Mouse (Mus musculus) cerebellum, adult 2 months (tissue): Measurements from ENCODE around the gene Hectd4. TPM values are rescaled to one million over a fixed set of nuclear protein-coding genes. Genes with fewer than 3 reads are reported as not detected.

Experiments used
- DNase-seq, 2 experiments: peaks; one replicate each; pipeline ENCODE4 v3.0.0; 2021
- H3K27ac ChIP-seq: fragments of 200-500 bp; 2 replicates; pipeline ENCODE4 v1.5.1; 2012; ENCODE audit warnings: low read length, control low read depth, inconsistent platforms; ENCODE audit not compliant: insufficient read depth
- H3K27me3 ChIP-seq: fragments of 200-500 bp; 2 replicates; pipeline ENCODE4 v1.6.1; 2012; ENCODE audit warnings: inconsistent platforms, mild to moderate bottlenecking, low read length, moderate library complexity; ENCODE audit not compliant: control insufficient read depth, insufficient read depth
- H3K4me1 ChIP-seq: fragments of 200-500 bp; 2 replicates; pipeline ENCODE4 v1.6.1; 2011; ENCODE audit warnings: low read length; ENCODE audit not compliant: control insufficient read depth, insufficient read depth
- H3K4me3 ChIP-seq: fragments of 200-500 bp; replicated peaks from 2 replicates; pipeline ENCODE3; 2011; ENCODE audit warnings: mild to moderate bottlenecking, low read depth, low read length, control low read depth; ENCODE audit not compliant: insufficient read depth
- CTCF ChIP-seq: fragments of 200-500 bp; IDR thresholded peaks from 2 replicates; pipeline ENCODE4 v1.5.1; 2011; ENCODE audit warnings: low read depth, mild to moderate bottlenecking, control low read depth, low read length, moderate library complexity, borderline replicate concordance; ENCODE audit not compliant: insufficient read depth
- POLR2A ChIP-seq: fragments of 200-500 bp; IDR thresholded peaks from 2 replicates; pipeline ENCODE4 v1.6.1; 2011; ENCODE audit warnings: low read length, control low read depth, borderline replicate concordance; ENCODE audit not compliant: insufficient read depth
- WGBS: fragments of 180-500 bp; shearing (Covaris S2); methylation state at CpG from one replicate; pipeline ENCODE4 v1.1.7; 2018; 5-methylcytosine and 5-hydroxymethylcytosine counted together
- polyA plus RNA-seq: library from polyadenylated mRNA; depleted of rRNA; stranded (reverse); fragments of >200 nt; gene quantifications from 2 replicates; pipeline ENCODE4 v1.2.3, GENCODE M21; 2012

Hectd4 gene
- polyA plus RNA-seq, 1 experiment: 81.2 TPM

DNA sequence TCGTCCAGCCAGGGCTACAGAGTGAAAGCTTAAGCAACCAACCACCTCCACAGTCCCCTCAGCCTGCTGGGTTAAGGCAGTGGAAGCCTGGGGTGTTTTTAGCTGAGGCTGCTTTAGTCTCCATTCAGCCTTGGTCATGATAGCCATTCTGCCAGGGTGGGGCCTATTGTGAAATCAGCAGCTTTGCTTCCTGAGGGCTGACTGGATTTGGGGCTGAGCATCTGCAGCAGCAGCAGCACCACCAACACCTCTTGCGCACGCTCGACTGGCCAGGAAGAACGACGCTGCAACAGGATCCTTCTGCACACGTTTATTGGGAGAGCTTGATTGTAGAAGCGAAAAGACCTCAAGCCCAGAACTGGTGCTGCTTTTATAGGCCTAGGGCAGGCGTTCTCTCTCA, 63.0 kb downstream of the Hectd4 start:
- no peak overlapping the region for H3K4me3 ChIP-seq
- no peak for DNase-seq
- 89% methylated on average over 9 of the region's 9 CpGs for WGBS
- TF ChIP-seq POLR2A (no peak), CTCF (no peak)
- H3K27ac ChIP-seq: no peak overlapping the region
- no peaks in the 10 kb centered on the region for H3K27me3 ChIP-seq
- H3K4me1 ChIP-seq: peaks cover 6% of the 10 kb centered on the region

DNA sequence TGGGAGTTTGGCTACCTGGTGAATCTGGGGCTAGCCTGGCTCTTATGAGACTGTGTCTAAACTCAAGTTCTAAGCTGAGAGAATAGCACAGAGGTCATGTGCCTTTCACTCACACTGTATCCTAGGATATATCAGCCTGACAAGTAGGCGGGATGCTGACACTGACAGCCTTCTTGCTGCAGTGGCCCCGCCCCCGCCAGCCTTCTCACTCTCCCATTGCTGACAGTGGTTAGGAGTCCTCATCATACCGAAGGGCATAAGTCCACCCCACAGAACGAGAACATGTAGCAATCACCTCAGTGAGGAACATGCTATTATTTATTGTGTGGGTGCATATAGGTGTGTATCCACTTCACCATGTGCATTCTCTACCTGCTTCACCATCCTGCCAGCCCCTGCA, 64.8 kb downstream of the Hectd4 start:
- Histone ChIP-seq H3K4me3 (no peak overlapping the region), H3K27ac (no peak overlapping the region), H3K4me1 (peaks cover 6% of the 10 kb centered on the region), H3K27me3 (no peaks in the 10 kb centered on the region)
- WGBS: 73% methylated on average over 5 of the region's 5 CpGs
- no peak for DNase-seq
- TF ChIP-seq POLR2A (no peak), CTCF (no peak)

DNA sequence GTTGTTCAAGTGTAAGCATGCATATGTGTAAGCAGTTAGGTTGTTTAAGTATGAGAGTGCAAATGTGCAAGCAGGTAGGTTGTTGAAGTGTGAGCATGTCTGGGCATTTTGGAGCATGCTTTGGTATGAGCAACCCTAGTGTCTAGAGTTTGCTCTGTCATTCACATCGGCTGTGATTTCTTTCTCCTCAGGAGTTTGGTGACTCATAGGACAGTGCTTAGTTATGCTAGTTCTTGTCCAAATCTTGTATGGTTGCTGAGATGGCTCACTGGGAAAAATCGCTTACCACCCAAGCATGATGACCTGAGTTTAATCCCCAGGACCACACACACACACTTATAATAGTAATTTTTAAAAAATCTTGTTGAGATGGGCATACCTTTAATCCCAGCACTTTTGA, 67.2 kb downstream of the Hectd4 start:
- DNase-seq: no peak
- Histone ChIP-seq H3K4me3 (no peak overlapping the region), H3K27ac (no peak overlapping the region), H3K27me3 (no peaks in the 10 kb centered on the region), H3K4me1 (peaks cover 6% of the 10 kb centered on the region)
- WGBS: 69% methylated on average over 2 of the region's 2 CpGs
- TF ChIP-seq POLR2A: no peak
- no peak for TF ChIP-seq CTCF

DNA sequence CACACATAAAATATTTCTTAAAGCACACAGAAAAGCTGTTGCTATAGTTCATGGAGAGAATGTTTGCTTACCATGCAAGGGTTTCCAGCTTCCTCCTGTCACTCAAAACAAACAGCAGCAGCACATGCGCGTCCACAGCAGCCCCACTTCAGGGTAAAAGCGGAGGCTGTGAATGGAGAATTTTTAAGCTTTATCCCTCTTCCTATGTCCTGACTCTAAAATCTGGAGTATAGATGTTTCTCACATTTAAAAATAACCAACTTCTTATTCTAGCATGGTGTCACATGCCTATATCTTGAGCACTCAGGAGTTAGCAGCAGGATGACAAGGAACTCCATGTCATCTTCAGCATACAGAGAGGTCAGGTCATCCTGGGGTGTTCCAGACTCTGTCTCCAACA, 70.3 kb downstream of the Hectd4 start:
- TF ChIP-seq POLR2A (no peak), CTCF (no peak)
- Histone ChIP-seq H3K4me3 (no peak overlapping the region), H3K27ac (no peak overlapping the region), H3K4me1 (peaks cover 6% of the 10 kb centered on the region), H3K27me3 (no peaks in the 10 kb centered on the region)
- WGBS: 92% methylated on average over 3 of the region's 3 CpGs
- no peak for DNase-seq

DNA sequence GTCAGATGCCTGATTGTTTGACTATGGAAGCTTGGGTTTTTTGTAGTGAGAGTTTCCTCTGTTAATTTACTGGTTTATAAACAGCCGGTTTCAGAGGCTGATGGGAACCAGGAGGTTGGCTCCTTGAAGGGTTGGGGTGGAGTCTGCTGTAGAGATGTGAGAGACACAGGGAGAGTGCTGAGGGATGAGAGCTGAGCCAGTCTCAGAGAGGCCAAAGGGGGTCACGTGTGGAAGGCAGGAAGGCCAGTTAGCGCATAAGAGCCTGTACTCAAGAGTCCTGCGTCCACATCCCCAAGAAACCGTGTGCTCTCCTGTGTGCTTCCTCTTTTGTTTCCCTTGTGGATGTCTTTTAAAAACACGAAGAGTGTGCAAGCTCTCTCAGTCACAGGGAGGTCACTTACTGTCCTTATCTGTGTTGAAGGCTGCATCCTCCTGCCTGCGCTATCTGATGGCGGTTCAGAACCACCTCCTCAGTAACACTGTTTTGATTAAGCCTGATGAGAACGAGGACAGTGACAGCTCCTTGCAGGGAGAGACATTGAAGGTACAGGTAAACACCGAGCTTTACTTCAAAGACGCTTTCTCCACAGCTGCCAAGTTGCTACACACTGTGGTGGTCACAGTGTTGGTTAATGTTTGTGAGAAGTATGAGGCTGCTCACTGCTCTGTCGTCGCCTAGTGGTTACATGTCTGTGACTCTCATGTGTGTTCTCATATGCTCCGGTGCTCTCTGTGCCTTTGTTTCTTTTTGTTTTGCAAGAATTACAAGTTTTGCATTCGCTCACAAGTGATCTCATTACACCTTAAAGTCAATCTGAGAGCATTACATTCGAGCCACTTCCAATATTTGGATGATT, 72.5 kb downstream of the Hectd4 start:
- Histone ChIP-seq H3K4me1 (no peaks in the 10 kb centered on the region), H3K27me3 (no peaks in the 10 kb centered on the region), H3K4me3 (no peak overlapping the region), H3K27ac (no peak overlapping the region)
- no peak for DNase-seq
- TF ChIP-seq CTCF (no peak), POLR2A (no peak)
- WGBS: 89% methylated on average over 16 of the region's 16 CpGs

DNA sequence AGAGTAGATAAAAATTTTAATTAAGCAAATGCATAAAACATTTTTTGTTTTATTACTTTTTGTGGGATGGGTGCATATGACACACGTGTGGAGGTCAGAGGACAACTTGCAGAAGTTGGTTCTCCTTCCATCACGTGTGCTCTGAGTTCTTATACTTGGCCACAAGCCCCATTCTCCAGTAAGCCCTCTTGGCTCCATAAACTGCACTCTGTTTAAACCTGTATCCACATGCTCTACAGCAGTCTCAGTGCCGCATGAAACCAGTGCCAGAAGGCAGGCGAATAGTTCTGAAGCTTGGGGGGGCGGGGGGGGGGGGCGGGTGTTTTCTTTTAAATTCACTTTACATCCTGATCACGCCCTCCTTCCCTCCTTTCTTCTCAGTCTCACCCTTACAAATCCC, 85.0 kb downstream of the Hectd4 start:
- WGBS: 82% methylated on average over 7 of the region's 7 CpGs

DNA sequence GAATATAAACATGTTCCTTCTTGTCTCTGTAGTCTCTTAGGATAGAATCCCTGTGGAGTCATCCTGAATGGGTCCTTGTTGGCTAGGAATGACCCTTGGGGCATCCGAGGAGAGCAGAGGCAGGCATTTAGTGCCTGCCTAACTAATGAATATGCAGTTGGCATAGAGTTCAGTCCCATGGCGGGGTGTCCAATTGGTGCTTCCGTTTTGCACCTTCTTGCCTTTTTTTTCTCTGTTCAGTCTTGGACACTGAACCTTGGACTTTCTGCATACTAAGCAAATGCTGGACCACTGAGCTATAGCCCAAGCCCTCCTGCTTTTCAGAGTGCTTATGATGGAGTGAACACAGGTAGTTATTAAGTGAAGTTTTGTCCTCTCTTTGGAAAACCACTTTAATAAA, 87.6 kb downstream of the Hectd4 start:
- DNase-seq: no peak
- Histone ChIP-seq H3K27ac (no peak overlapping the region), H3K4me3 (no peak overlapping the region), H3K4me1 (no peaks in the 10 kb centered on the region; the same call in 1 of the 2 replicates), H3K27me3 (no peaks in the 10 kb centered on the region)
- TF ChIP-seq CTCF (no peak), POLR2A (no peak)
- 22% methylated on average over 3 of the region's 3 CpGs for WGBS

More for the DNA sequence above, 85.0 kb downstream of the Hectd4 start:
- Histone ChIP-seq H3K27me3 (no peaks in the 10 kb centered on the region), H3K4me1 (no peaks in the 10 kb centered on the region; the same call in 1 of the 2 replicates), H3K4me3 (no peak overlapping the region), H3K27ac (no peak overlapping the region)
- no peak for DNase-seq
- no peak for TF ChIP-seq CTCF
- TF ChIP-seq POLR2A: no peak

DNA sequence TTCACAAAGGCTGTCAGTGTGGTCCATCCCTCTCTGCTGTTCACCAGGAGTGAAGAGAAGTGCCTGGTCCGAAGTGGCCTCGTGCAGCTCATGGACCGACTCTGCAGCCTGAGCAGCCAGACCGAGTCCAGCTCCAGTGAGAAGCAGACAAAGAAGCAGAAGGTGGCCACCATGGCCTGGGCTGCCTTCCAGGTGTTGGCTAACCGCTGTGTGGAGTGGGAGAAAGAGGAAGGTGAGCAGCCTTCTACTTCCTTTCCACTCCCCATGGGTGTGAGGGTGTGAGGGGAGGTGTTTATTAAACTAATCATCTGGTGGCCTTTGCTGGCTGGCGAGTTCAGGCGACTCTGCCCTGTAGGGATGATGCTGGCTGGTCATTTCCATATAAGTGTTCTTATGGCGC, 91.6 kb downstream of the Hectd4 start:
- Histone ChIP-seq H3K4me1 (peaks cover 11% of the 10 kb centered on the region), H3K27me3 (no peaks in the 10 kb centered on the region), H3K27ac (no peak overlapping the region), H3K4me3 (no peak overlapping the region)
- WGBS: 87% methylated on average over 8 of the region's 8 CpGs
- no peak for DNase-seq
- TF ChIP-seq CTCF (no peak), POLR2A (no peak)
